Mouse (Mus musculus) pancreas, adult 10 weeks (tissue): ENCODE data around the gene Ntng1. TPM values are rescaled to one million over a fixed set of nuclear protein-coding genes. Genes with fewer than 3 reads are reported as not detected.

Experiments used
- polyA plus RNA-seq: library from polyadenylated mRNA; stranded (reverse); fragments of 350-450 nt; fragmentation: Illumina TruSeq; extraction: RNeasy Lipid Tissue Mini Kit (QIAGEN cat#74804); gene quantifications from one replicate; pipeline ENCODE4 v1.2.3, GENCODE M21; 2015; ENCODE audit warnings: low read depth, low replicate concordance; ENCODE audit not compliant: insufficient read depth

The Ntng1 gene
- polyA plus RNA-seq: not detected

DNA sequence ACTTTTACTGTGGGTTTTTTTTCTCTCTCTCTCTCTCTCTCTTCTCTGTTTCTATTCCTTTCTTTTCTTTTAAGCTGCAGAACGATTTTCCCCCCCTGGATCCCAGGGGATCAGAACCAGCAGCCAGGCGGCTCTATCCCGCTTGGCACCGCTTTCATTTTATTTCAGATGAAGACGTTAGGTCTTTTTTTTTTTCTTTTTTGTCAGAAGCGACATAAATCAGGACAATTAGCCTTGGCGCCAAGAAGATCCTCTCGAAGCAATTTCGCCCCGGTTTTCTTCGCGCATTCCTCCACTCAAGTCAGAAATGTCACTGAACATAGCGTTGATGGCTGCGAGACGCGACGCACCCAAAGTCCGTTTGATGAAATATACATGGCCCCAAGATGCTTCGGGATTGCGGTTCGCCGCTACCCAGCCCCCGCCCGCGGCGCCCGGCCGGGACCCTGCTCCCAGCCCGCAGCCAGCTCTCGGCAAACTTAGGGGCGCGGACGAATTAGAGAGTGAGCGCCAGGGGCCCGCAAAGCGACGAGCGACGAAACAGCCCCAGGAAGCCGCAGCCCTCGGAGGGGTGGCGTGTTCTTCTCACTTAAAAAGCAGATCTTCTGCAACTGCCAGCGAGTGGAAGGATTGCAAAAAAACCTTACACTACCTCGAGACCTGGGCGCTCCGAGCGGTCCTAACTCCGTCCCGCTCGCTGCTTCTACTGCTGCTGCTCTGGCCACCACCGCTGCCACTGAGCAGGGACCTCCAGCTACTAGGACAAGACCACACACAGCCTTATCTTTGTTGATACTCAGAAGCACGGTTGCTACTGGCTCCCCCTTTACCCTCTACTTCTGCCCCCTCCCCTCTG lies at the start of gene Ntng1:
TSS of gene Ntng1 (minus strand) at position 806 of the 856 bp plus-strand sequence.

Other genes starting within 250 kb of the Ntng1 start
- 2.0 TPM for gene Prmt6, start 107.0 kb upstream of the Ntng1 start, polyA plus RNA-seq